Mouse (Mus musculus): ENCODE results near the gene Ccnt1.

The Ccnt1 gene

GRCm38 (mm10) chr15:98509387-98509786 lies 61.3 kb downstream of the Ccnt1 start:
- DNase-seq: no peak

- no peak for DNase-seq
Observed at GRCm38 (mm10) chr15:98507321-98507720, 63.4 kb downstream of the Ccnt1 start.

GRCm38 (mm10) chr15:98506253-98506957 lies 64.3 kb downstream of the Ccnt1 start:
- DNase-seq: no peak

- DNase-seq: peak; percentile 87 to 88
Observed at GRCm38 (mm10) chr15:98504514-98504913, 66.2 kb downstream of the Ccnt1 start.

- DNase-seq: no peak
Observed at GRCm38 (mm10) chr15:98503317-98503716, 67.4 kb downstream of the Ccnt1 start.

GRCm38 (mm10) chr15:98497631-98498030 lies 73.1 kb downstream of the Ccnt1 start:
- no peak for DNase-seq

- DNase-seq: no peak
Observed at GRCm38 (mm10) chr15:98492102-98492501, 78.6 kb downstream of the Ccnt1 start, which contains the start of gene Olfr279. Olfr279 (plus strand) TSS chr15:98492402.

- no peak for DNase-seq
Observed at GRCm38 (mm10) chr15:98491332-98491731, 79.4 kb downstream of the Ccnt1 start.
